Mouse (Mus musculus): Measurements from ENCODE around the gene Rnf207.
A peak's percentile ranks its signal among the peaks of the same experiment; 100 is the strongest.

Gene Rnf207

DNA sequence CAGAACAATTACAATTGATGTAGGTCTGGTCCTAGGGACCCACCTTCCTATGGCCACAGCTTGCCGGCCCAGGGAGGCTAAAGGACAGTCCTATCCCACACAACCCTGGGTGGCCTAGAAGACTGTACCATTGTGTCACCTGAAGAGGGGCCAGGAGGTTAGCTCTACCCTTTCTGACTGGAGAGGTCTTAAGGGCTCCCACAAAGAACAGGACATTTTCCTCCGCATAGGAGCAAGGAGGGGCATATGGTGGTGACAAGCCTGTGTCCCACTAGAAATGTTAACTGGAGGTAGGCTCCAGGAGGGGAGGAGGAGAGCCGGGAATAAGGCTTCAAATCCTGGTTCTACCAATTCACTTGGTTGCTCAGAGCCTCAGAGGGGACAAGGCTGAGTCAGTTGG is 45.6 kb downstream of the Rnf207 start:
- DNase-seq (ENCODE audit: inconsistent age in 2 of 2, low spot score in 1 of 2): peak in 1 of 2 experiments; percentile 41

DNA sequence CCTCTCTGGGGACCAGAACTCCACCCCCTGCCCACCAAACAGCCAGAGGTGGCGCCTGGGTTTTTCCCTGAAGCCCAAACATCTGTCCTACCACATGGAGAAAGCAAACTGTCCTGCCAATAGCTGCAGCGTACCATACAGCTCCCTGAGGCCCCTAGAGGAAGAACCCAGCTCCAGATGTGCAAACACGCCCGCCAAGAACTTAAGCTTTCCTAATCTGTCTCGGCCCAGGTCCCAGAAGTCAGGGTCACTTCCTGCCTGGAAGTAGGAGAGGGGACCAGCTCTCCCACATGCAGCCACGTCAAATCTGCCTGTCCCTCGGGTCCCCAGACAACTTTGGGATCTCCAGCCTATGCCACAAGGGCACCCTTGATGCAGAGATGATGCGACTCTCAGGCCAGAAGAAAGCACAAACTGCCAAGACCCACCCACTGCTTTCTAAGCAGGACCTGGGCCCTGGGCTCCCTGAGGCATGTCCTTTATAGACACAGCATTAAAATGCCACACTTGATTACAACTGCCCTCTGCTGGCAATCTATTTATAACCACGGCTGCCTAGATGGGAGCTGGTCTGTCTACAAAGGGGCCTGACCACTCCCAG is 46.2 kb downstream of the Rnf207 start:
- DNase-seq (ENCODE audit: inconsistent age in 2 of 2, low spot score in 1 of 2): peak; percentile 29 to 78

DNA sequence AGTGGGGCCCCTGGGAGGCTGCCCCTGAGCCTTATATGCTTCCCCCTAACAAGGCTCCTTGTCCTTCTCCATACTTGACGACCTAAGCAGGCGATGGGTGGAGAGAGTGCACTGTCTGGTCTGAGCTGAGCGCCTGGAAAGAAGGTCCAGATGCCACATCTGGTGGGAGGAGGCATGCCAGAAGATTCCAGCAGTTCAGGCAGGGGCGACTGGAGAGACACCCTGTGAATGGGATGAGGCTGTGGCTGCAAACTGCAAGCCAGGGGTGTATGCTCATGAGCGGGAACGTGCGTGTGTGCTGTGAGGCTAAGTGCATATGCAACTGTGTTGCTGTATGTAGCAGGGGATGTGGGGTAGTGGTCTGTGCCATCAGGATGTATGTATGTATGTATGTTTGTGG is 46.8 kb downstream of the Rnf207 start:
- no peak for DNase-seq (ENCODE audit: inconsistent age in 2 of 2, low spot score in 1 of 2)

DNA sequence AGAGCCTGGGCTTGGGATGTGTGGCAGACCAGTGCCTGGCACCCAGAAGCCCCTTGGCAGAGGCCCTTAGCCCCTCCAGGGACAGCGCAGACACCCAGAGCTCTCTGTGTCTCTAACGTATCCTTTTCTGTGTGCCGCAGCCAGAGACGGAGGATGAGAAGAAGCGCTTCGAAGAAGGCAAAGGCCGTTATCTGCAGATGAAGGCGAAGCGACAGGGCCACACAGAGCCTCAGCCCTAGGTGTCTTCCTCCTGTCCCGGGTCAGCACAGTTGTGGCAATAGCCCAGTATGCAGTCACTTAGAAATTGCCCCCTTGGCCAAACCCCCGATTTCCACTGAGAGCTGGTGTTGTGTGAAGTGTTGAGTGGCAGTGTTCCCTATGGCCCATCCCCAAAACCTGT is 47.5 kb downstream of the Rnf207 start:
- DNase-seq (ENCODE audit: inconsistent age in 2 of 2, low spot score in 1 of 2): no peak

DNA sequence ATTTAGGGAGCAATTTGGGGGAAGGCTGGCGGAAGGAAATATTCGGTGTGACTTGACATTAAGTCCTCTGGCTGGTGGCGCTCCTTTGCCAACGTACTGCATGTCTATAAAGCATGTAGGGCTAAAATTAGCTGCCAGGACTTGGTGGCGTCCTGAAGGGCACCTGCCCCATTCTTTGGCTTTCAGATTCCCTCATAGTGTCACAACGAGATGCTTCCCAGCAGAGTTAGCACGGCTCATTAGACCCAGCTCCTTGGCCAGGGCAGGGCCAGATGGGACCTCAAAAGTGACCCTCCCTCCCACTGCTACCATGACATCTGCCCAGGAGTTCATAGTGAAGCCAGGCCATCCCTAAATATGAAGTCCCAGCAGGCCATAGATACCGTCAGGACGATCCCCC is 48.2 kb downstream of the Rnf207 start:
- no peak for DNase-seq (ENCODE audit: inconsistent age in 2 of 2, low spot score in 1 of 2)

DNA sequence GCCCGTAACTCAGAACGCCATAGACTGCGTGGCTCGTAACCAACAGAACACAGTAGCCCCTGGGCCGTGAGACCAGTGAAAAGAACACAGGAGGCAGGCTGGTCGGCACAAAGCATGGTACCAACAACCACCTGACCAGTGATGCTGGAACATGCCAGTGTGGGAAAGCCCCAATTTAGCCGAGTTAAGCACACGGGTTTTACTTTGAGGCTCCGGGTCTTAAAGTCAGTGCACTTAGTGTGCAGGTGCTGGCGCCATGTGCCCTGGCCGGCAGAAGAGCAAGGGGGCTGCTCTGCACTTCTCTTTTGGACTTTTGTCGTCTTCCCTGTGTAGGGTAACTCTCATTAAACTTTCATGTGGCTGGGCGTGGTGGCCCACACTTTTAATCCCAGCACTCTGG is 48.8 kb downstream of the Rnf207 start:
- no peak for DNase-seq (ENCODE audit: inconsistent age in 2 of 2, low spot score in 1 of 2)

DNA sequence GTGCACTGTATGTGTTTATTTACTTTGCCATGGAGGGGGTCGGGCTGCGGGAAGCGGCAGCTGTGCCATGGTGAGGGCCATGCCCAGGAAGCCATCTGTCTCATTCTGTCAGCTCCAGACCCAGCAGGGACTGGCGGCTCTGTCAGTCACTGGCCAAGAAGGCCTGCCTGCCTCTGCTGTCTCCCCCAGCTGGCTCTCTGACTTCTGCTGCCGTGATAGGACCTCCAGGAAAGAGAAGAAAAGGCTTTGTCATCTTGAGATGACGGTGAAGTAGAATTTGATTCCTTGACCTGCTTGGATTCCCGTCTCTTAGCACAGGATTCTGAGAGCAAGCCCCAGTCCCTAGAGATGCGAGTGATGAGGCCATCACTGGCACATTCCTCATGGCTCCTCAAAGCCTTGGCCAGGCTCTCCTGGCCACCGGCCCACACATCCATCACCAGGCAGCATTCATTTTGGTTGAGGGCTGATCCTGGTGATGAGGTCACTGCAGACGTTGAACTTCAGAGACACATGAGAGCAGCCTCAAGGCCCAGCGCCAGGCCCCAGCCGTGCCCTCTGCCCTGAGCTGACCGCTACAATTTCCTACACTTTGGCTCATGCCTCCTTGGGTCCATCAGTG is 50.9 kb downstream of the Rnf207 start:
- peak; percentile 50 to 87 for DNase-seq (ENCODE audit: inconsistent age in 2 of 2, low spot score in 1 of 2)

DNA sequence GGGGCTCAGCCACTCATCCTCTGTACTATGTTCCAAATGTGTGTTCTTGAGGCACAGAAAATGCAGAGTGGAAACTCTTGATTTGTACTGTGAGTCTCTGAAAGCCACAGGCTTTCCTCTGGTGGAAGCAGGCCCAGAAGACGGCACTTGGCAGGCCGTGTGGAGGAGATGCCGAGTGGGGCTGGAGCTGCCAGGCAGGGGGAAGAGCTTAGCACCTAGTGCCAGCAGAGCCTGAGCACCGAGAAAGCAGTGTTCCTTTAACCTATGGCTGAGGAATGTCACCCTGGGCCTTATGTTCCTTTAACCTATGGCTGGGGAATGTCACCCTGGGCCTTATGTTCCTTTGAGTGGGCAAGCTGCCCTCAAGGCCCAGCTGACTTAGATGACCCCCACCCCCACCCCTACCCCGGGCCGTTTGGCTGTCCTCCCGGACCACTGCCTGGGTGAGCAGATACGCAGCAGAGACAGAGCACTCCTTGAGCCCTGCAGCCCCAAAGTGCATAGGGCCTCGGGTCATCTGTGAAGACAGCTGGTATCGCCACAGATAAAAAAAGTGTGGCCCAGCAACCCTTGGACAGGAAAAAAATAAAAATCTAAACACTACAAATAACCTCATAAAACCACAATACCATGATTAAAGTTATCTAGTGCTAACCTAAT is 52.4 kb downstream of the Rnf207 start:
- DNase-seq (ENCODE audit: inconsistent age in 2 of 2, low spot score in 1 of 2): no peak

DNA sequence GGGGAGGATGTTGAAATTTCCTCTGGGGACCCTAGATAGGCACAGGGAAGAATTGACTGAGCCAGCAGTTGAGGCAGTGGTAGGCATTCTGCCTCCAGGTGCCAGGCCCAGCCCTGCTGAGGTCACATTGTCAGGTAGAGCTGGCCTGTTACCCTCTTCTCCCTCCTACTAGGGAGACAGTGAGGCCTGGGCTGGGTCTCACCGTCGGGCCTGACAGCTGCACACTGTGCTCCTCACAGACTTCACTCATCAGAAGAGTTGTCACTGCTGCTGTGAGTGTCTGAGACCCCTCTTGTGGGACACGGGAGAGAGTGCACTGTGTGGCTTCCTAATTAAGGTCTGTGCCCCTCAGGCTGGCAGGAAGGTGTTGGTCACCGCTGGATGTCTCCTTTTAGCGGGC is 53.0 kb downstream of the Rnf207 start:
- no peak for DNase-seq (ENCODE audit: inconsistent age in 2 of 2, low spot score in 1 of 2)

DNA sequence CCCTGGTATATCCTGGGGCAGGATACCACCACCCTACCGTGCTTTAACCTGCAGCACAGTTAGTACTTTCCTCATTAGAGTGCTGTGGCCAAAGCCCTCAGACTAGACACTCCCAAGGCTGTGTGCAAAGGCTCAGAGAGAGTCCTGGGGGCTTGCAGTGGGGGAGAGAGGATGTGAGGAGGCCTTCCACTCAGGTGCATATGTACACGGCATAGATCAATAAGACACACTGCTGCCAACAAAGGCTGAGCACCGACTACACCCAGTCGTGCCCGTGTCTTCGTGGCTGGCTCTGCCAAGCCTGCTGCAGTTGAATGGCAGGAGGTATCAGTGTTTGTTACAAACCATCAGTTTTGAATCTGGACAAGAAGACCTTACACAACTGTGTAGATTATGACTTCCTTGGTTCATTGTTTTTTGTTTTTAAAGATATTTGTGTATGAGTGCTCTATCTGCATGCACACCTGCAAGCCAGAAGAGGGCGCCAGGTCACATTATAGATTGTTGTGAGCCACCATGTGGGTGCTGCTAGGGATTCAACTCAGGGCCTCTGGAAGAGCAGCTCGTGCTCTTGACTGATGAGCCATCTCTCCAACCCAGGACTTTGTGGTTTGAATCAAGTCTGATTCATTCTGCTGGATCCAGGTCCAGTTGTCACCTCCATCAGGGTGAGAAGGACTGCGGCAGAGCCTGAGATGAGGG is 53.8 kb downstream of the Rnf207 start:
- no peak for DNase-seq (ENCODE audit: inconsistent age in 2 of 2, low spot score in 1 of 2)

DNA sequence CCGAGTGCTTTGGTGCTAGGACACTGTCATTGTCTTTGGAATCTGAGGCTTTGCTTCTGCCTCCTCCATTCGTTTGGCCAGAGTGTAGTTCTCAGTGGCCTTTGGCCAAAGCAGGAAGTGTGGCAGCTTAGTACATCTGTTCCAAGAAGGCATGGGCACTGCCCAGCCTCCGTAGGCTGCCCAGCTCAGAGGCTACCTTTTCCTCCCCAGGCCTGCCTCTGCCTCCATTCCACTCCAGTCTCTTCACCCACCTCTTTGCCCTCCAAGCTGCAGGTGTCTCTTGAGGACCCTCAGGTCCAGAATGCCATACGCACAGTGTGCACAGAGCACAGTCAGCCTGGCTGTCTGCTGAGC is 54.6 kb downstream of the Rnf207 start:
- no peak for DNase-seq (ENCODE audit: inconsistent age in 2 of 2, low spot score in 1 of 2)

DNA sequence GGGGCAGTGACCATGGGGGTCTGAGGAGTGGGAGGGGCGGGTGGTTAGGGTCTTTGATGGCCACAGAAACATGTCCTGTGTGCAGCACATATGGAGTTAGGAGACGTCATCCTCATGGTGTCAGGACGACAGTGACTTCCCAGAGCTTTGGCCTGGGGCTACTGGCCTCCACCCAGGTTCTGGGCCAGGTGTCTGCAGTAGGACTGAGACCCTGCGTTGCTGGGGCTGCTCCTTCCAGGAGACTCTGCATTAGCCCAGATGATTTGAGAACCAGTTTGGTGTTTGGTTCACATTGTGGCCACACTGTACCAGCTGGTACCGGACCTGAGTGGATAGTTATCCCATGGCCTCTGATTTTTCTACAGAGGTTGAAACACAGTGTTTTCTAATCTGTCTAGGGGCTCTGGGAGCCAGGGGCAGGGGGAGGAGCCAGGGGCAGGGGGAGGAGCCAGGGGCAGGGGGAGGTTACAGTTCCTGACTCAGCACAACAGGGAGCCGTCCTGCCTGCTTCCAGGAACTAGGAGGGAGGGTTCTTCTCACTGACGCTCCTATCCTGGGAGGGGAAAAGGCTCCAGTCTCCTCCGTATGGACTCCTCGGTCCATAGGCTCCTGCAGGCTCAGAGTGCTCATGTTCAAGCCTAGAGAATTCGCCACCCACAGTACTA is 55.1 kb downstream of the Rnf207 start:
- DNase-seq (ENCODE audit: inconsistent age in 2 of 2, low spot score in 1 of 2): no peak

DNA sequence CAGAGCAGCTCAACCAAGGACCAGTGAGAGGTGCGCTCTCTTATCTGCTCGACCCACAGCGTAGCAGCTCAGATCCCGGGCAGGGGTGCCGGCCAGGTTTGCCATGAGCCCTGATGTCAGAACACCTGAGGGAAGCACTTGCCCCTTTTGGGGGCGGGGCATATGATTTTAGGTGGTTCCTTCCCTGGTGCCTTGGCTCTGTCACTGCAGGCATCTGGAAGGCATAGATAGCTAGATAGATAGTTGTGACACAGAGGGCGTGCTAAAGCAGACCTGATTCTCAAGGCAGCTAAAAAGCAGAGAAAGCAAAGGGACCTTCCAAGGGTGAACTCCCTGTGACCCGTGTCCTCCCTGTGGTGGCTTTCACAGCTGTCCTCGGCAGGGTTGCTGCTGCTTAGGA is 55.7 kb downstream of the Rnf207 start:
- DNase-seq (ENCODE audit: inconsistent age in 2 of 2, low spot score in 1 of 2): no peak

DNA sequence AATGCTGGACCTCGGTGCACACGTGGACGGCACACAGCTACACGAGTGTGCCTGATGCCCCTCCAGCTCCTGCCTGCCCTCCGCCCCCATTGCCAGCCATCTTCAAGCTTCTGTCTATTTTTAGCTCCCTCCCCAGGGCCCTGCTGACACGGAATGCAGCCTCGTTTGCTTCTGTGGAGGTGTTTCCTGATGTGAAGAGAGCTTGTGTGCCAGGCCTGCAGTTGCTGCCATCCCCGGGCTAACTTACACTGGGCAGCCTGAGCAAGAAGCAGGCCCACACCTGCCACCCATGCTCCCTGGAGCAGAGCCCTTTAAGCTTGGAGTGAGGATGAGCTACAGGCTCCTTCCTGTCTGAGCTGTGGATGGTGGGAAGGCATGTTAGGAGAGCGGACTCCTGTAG is 56.6 kb downstream of the Rnf207 start:
- DNase-seq (ENCODE audit: inconsistent age in 2 of 2, low spot score in 1 of 2): no peak

DNA sequence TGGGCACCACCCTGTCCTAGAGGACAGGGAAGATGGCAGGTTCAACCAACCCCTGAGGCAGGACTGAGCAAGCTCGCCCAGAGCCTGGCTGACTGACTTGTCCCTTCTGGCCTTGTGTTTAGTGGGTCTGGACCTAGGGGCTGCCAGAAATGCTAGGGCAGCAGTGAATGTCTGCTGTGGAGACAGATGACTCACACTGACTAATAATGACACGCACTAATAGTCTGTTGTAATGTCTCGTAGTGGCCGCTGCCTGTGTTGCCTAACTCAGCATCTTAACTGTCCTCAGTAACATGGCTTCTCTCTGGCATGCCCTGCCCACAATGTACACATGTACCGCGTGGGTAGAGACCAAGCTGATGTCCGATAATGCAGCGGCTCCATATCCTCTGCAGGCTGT is 58.3 kb downstream of the Rnf207 start:
- peak; percentile 31 to 76 for DNase-seq (ENCODE audit: inconsistent age in 2 of 2, low spot score in 1 of 2)

DNA sequence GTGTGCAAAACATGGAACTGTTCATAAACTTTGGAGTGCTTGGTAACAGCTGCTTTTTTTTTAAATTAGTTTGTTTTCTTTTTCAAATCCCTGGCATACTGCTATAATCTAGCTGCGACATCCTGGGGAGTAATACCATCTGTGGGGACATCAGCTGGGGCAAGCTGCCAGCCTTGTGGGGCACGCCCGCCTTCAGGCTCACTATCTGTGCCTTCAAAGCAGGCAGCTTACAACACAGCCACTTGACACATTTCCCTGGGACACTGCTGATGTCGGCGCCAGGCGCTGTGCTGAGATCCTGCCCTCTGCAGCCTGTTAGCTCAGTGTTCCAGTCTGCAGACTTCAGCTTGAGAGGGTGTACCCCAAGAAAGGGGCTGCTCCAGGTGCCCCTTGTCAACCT is 61.7 kb downstream of the Rnf207 start:
- peak in 1 of 2 experiments; percentile 62 for DNase-seq (ENCODE audit: inconsistent age in 2 of 2, low spot score in 1 of 2)

All from adrenal gland, adult (tissue).